Mouse (Mus musculus): ENCODE measurements at regions not wholly inside any gene's neighbourhood (a gene's known extent, or its start where the extent isn't known, plus 50 kb on each side); places are given as distances from the start of the nearest gene placed in this dataset.

DNA sequence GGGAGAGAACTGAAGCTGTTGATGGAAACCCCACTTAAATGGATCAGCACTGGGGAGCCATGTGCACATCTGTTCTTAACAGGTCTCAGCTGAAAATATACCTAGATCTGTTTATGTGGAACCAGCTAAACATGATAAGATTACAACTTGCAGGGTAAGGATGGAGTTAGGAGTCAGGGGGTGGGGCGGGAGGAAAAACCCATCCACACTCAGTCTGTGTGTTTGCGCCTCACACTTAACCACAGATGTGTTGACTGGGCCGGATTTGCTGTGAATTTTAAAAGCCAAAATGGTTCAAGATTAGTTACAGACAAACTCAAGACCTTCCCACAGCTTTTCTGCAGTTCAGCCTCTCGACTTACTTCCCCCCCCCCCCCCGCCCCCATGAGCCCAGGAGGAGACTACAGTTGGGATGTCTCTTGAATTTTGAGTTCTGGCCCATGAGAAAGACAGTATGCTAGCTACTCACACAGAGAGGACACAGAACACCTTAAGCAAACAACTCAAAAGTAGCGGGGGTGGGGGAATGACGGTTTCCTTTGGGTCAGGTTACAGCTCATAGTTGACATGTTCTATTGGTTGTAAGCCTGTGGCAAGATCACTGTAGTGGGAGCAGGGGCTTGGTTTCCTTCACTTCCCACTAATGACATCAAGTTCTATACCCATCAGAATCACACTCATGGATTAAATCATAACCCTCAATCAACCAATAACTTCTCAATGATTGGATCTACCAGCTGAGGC is 209.1 kb downstream of the Bcl2l11 start:
- no peaks in the 10 kb centered on the region for H3K36me3 ChIP-seq (ENCODE audit: control insufficient read depth, insufficient read depth, low read length)
- no peak overlapping the region for H3K4me3 ChIP-seq (ENCODE audit: control insufficient read depth, insufficient read depth, low read length)
- TF ChIP-seq POLR2A (IDR thresholded peaks at IDR 0.05; ENCODE audit: control insufficient read depth, extremely low read depth, insufficient read depth, low read length, poor library complexity) (no peak), CTCF (IDR thresholded peaks at IDR 0.05; ENCODE audit: borderline replicate concordance, control insufficient read depth, extremely low read depth, insufficient read depth, low read length, poor library complexity) (no peak)
- H3K27ac ChIP-seq (ENCODE audit: control insufficient read depth, insufficient read depth, low read length) = no peak overlapping the region
- DNase-seq = no peak
- 52% methylated on average over 7 of the region's 7 CpGs for WGBS
- H3K4me1 ChIP-seq (replicated peaks; ENCODE audit: control insufficient read depth, insufficient read depth, low read length) = peaks cover 19% of the 10 kb centered on the region
- no peaks in the 10 kb centered on the region for H3K27me3 ChIP-seq (ENCODE audit: control insufficient read depth, insufficient read depth, low read length)

DNA sequence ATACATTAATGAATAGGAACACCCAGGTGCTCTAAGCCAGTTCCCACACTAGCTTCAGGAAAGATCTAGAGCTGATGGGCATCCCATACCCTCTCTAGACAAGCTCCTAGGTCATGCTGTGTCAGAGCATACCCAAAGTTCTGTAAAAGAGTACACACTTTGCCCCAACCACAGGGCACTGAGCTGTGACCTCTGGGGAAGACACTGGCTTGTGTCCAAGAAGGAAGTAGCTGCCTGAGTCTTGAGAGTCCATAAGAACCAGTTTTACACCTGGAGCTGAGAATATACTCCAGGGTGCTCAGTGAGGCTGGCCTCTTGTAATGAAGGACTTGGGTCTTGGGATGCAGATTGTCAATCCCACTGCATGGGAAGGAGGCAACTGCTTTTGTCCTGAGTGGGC is 211.4 kb downstream of the Bcl2l11 start:
- Histone ChIP-seq H3K4me1 (replicated peaks; ENCODE audit: control insufficient read depth, insufficient read depth, low read length) (peaks cover 23% of the 10 kb centered on the region), H3K36me3 (ENCODE audit: control insufficient read depth, insufficient read depth, low read length) (no peaks in the 10 kb centered on the region), H3K4me3 (ENCODE audit: control insufficient read depth, insufficient read depth, low read length) (no peak overlapping the region), H3K27ac (ENCODE audit: control insufficient read depth, insufficient read depth, low read length) (no peak overlapping the region), H3K27me3 (ENCODE audit: control insufficient read depth, insufficient read depth, low read length) (no peaks in the 10 kb centered on the region)
- no peak for DNase-seq
- no peak for TF ChIP-seq CTCF (IDR thresholded peaks at IDR 0.05; ENCODE audit: borderline replicate concordance, control insufficient read depth, extremely low read depth, insufficient read depth, low read length, poor library complexity)
- TF ChIP-seq POLR2A (IDR thresholded peaks at IDR 0.05; ENCODE audit: control insufficient read depth, extremely low read depth, insufficient read depth, low read length, poor library complexity) = no peak

- TF ChIP-seq POLR2A (IDR thresholded peaks at IDR 0.05; ENCODE audit: control insufficient read depth, extremely low read depth, insufficient read depth, low read length, poor library complexity) = no peak
- no peak for DNase-seq
- Histone ChIP-seq H3K36me3 (ENCODE audit: control insufficient read depth, insufficient read depth, low read length) (no peaks in the 10 kb centered on the region), H3K4me3 (ENCODE audit: control insufficient read depth, insufficient read depth, low read length) (no peak overlapping the region), H3K27ac (ENCODE audit: control insufficient read depth, insufficient read depth, low read length) (no peak overlapping the region), H3K27me3 (ENCODE audit: control insufficient read depth, insufficient read depth, low read length) (no peaks in the 10 kb centered on the region), H3K4me1 (replicated peaks; ENCODE audit: control insufficient read depth, insufficient read depth, low read length) (peaks cover 25% of the 10 kb centered on the region)
- 97% methylated on average over 5 of the region's 5 CpGs for WGBS
These were observed 212.0 kb downstream of the Bcl2l11 start for GRCm38 (mm10) chr2:128337791-128338190.

- 58% methylated on average over 4 of the region's 4 CpGs for WGBS
- no peaks in the 10 kb centered on the region for H3K36me3 ChIP-seq (ENCODE audit: control insufficient read depth, insufficient read depth, low read length)
- no peak overlapping the region for H3K27ac ChIP-seq (ENCODE audit: control insufficient read depth, insufficient read depth, low read length)
- peaks cover 25% of the 10 kb centered on the region for H3K4me1 ChIP-seq (replicated peaks; ENCODE audit: control insufficient read depth, insufficient read depth, low read length)
- no peak overlapping the region for H3K4me3 ChIP-seq (ENCODE audit: control insufficient read depth, insufficient read depth, low read length)
- H3K27me3 ChIP-seq (ENCODE audit: control insufficient read depth, insufficient read depth, low read length) = no peaks in the 10 kb centered on the region
- no peak for DNase-seq
- no peak for TF ChIP-seq POLR2A (IDR thresholded peaks at IDR 0.05; ENCODE audit: control insufficient read depth, extremely low read depth, insufficient read depth, low read length, poor library complexity)
- no peak for TF ChIP-seq CTCF (IDR thresholded peaks at IDR 0.05; ENCODE audit: borderline replicate concordance, control insufficient read depth, extremely low read depth, insufficient read depth, low read length, poor library complexity)
These were observed 212.6 kb downstream of the Bcl2l11 start for GRCm38 (mm10) chr2:128338474-128338873.

DNA sequence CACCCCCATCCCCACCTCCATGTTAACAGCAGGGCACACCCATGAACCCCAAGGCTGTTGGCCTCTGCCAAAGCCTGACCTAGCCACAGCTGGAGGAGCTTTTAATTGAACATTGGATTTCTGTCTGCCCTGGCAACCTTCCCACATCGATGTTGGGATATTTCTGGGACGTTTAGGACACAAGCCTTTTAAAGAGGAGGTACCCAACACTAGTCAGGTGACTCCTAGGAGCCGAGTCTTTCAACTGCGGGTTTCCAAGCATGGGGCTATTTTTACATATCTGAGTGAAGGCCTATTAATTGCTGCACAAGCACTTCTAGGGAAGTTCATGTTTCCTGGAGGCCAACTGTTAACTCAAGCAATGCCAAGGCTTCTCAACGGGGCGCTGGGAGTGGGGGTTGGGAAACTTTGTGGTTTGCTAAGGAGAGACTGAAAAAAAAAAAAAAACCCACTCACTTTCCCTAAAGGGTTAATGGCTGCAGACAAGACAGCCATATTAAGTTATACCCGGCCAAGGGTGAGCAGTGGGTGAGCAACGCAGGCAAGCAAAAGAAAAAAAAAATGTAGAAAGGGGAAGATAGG is 213.3 kb downstream of the Bcl2l11 start:
- no peaks in the 10 kb centered on the region for H3K36me3 ChIP-seq (ENCODE audit: control insufficient read depth, insufficient read depth, low read length)
- WGBS = 4% methylated on average over 8 of the region's 8 CpGs
- peaks cover 25% of the 10 kb centered on the region for H3K4me1 ChIP-seq (replicated peaks; ENCODE audit: control insufficient read depth, insufficient read depth, low read length)
- H3K27me3 ChIP-seq (ENCODE audit: control insufficient read depth, insufficient read depth, low read length) = no peaks in the 10 kb centered on the region
- H3K4me3 ChIP-seq (ENCODE audit: control insufficient read depth, insufficient read depth, low read length) = no peak overlapping the region
- no peak for DNase-seq
- TF ChIP-seq POLR2A (IDR thresholded peaks at IDR 0.05; ENCODE audit: control insufficient read depth, extremely low read depth, insufficient read depth, low read length, poor library complexity) (no peak), CTCF (IDR thresholded peaks at IDR 0.05; ENCODE audit: borderline replicate concordance, control insufficient read depth, extremely low read depth, insufficient read depth, low read length, poor library complexity) (no peak)
- no peak overlapping the region for H3K27ac ChIP-seq (ENCODE audit: control insufficient read depth, insufficient read depth, low read length)

GRCm38 (mm10) chr2:128339643-128340487 is 214.0 kb downstream of the Bcl2l11 start:
- no peak for TF ChIP-seq CTCF (IDR thresholded peaks at IDR 0.05; ENCODE audit: borderline replicate concordance, control insufficient read depth, extremely low read depth, insufficient read depth, low read length, poor library complexity)
- TF ChIP-seq POLR2A (IDR thresholded peaks at IDR 0.05; ENCODE audit: control insufficient read depth, extremely low read depth, insufficient read depth, low read length, poor library complexity) = no peak
- no peak overlapping the region for H3K4me3 ChIP-seq (ENCODE audit: control insufficient read depth, insufficient read depth, low read length)
- H3K4me1 ChIP-seq (replicated peaks; ENCODE audit: control insufficient read depth, insufficient read depth, low read length) = peaks cover 25% of the 10 kb centered on the region
- 39% methylated on average over 19 of the region's 19 CpGs for WGBS
- H3K27me3 ChIP-seq (ENCODE audit: control insufficient read depth, insufficient read depth, low read length) = no peaks in the 10 kb centered on the region
- no peaks in the 10 kb centered on the region for H3K36me3 ChIP-seq (ENCODE audit: control insufficient read depth, insufficient read depth, low read length)
- no peak for DNase-seq
- no peak overlapping the region for H3K27ac ChIP-seq (ENCODE audit: control insufficient read depth, insufficient read depth, low read length)
